Mouse (Mus musculus): ENCODE measurements at regions not wholly inside any gene's neighbourhood (a gene's known extent, or its start where the extent isn't known, plus 50 kb on each side); places are given as distances from the start of the nearest gene placed in this dataset.

DNA sequence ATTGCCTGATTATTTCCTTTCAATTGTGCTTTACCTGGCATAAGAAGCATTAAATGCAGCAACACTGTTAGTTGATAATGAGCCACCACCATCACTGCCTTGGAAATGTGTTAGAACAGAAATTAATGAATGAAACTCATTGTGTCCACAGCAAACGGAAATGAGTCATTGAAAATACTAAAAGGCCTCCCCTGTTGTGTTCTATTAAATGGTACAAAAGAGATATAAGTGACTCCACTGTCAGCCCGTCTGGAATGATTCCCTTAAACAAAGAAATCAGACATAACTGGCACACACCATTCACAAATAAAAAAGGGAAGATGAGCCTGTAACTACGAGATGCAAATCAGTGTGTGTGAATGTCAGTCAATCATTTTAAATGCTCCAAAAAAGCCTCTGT is 764.8 kb upstream of the Jmjd1c start:
- TF ChIP-seq POLR2A (IDR thresholded peaks at IDR 0.05; ENCODE audit: low read depth, low read length) (no peak), CTCF (IDR thresholded peaks at IDR 0.05; ENCODE audit: borderline replicate concordance, insufficient read depth, low read length) (no peak)
